ENCODE assay signal across 14 mouse cellular contexts in genomic region chr5:104386908-104387307, GRCm38 (mm10).
"Had no signal": no experiment of that assay in that cellular context is flagged by ENCODE, and none has a peak within 500 bp of the region (broad histone marks: within the 10 kb centered on the region; RNA-seq: fewer than 3 reads in every experiment).

No protein-coding gene starts in this region.

- H3K4me2 ChIP-seq: limb, embryonic 13.5 days; neural tube, embryonic 12.5 days had no signal

- H3K4me1 ChIP-seq: limb, embryonic 13.5 days; neural tube, embryonic 12.5 days had no signal

- H3K36me3 ChIP-seq: limb, embryonic 13.5 days; neural tube, embryonic 12.5 days had no signal

- H3K27me3 ChIP-seq: limb, embryonic 13.5 days; neural tube, embryonic 12.5 days had no signal

- DNase-seq: kidney, adult 11 months; kidney, adult 9 months; kidney, postnatal 36 days; layer of hippocampus, adult 9-11 months; layer of hippocampus, postnatal 36 days; lung, adult 2 months; midbrain, embryonic 14.5 days; spleen, adult 18-20 months; thymus, adult 2 months; thymus, postnatal 25 days had no signal

- H3K9ac ChIP-seq: limb, embryonic 13.5 days; liver, embryonic 14.5 days; neural tube, embryonic 12.5 days had no signal

- H3K27ac ChIP-seq: kidney, postnatal 0 days; limb, embryonic 13.5 days; liver, embryonic 14.5 days; neural tube, embryonic 12.5 days had no signal

- H3K9me3 ChIP-seq: limb, embryonic 13.5 days; neural tube, embryonic 12.5 days had no signal

- H3K4me3 ChIP-seq: limb, embryonic 13.5 days; neural tube, embryonic 12.5 days had no signal
